Mouse (Mus musculus): ENCODE data around the gene Rdh11.

DNA sequence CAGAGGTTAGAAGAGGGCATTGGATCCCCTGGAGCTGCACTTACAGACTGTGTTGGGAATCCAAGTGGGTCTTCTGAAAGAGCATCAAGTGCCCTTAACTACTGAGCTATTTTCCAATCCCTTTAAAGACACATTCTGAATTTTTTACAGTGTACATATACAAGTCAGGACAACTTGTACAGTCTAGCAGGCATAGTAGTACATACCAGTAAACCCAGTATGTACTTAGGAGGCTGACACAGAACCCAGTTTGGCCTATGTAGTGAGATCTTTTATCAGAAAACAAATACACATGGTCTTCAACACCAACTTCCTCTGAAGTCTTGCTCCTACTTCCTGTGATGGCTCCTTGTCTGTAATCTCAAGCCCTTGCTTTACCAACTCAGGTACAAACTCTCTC, 53.1 kb downstream of the Rdh11 start:
- TF ChIP-seq TAL1 (IDR thresholded peaks at IDR 0.05; ENCODE audit: low read length) (no peak), GATA1 (IDR thresholded peaks at IDR 0.05; ENCODE audit: low read length) (no peak)

Measured in erythroblast, embryonic 14.5 days (primary cell).